Mouse (Mus musculus): ENCODE results near the gene Hmgcs2. TPM values are rescaled to one million over a fixed set of nuclear protein-coding genes. Genes with fewer than 3 reads are reported as not detected.
A peak's percentile ranks its signal among the peaks of the same experiment; 100 is the strongest.

The Hmgcs2 gene
- 100 to 1,000 TPM; 183 to 241 TPM for total RNA-seq (2021)

DNA sequence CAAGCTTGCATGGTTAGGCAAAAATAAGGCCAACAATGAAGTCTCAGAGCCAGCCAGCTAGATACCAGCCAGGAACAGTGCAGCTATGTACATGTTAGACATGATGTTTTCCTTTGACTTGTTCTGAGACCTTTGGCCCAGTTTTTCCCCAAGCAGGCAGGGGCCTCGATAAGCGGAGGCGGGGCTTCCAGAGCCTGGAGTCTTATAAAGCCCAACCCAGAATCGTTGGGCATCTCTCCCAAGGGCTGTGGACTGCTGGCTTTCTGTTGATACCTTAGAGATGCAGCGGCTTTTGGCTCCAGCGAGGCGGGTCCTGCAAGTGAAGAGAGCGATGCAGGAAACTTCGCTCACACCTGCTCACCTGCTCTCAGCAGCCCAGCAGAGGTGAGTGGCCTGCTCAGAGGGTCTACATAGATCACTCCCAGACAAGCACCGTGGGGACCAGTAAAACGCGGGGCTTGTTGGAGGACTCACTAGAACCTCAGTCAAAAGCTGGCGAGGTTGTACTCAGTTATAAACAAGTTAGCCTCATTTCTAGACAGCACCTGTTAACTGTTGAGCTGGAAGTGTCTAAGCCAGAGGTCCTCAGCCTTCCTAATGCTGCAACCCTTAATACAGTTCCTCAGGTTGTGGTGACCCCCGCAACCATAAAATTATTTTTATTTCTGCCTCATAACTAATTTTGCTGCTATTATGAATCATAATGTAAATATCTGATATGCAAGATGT lies at the start of gene Hmgcs2:
TSS of gene Hmgcs2 (plus strand) at position 232 of the 729 bp plus-strand sequence.
- intact Hi-C loops (cut with DNase I), result loop anchor here (5.0 kb wide), 1 partner anchor 38 kb away; no protein-coding TSS in a partner anchor
- peak; percentile 77 to 84 for DNase-seq

DNA sequence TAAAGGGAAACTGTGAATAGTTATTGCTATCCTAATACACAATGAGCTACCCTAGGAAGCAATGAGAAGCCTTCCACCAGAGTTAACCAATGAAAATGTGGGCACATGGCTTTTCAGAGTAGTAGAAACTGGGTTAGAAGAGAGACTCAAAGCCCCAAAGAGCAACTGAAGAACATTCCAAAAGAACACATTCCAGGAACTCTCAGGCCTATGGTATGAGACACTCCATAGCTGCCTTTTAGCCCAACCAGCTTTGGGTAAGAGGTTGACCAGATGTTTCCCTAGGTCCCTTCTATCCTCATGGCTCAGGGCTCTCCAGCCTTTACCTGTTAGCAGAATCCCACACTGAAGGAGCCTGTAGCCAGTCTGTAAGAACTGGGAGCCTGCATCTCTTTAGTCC lies 46.7 kb upstream of the Hmgcs2 start:
- intact Hi-C loops (cut with DNase I), result no loop called here

DNA sequence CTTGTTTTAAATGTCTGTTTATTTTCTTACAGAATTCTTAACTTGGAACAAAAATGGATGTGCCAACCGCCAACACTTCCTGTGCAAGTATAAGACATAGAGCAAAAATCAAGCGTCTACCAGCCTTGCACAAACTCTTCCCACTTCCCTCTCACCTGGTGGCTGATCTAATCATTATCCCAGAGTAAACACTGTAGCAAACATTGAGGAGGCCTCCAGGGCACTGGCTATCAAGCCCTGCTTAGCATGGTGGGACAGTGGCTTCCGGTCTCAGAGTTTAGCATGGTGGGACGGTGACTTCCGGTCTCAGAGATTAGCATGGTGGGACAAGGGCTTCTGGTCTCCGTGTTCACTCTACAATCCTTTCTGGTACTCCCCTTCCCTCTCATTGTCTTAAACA lies 44.0 kb upstream of the Hmgcs2 start:
- intact Hi-C loops (cut with DNase I), result no loop called here
- no peak for DNase-seq

More for the DNA sequence above, 46.7 kb upstream of the Hmgcs2 start:
- no peak for DNase-seq

DNA sequence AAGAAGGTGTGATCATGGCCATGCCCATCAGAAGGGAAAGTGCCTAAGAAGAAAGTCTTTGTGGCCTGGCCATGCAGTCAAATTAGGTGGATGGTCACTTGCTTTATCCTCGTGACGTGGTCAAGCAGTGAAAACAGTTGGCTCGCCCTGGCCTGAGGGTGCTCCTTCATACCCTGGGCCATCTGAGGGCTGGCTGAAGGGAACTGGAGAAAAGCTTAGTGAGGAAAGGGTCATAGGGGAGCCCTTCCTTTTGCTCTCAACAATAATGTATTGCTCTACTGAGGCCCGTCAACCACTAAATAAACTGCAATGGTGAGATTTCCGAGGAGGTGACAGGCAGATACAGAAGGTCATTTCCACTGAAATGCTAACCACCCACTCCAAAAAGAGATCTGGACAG lies 43.0 kb upstream of the Hmgcs2 start:
- intact Hi-C loops (cut with DNase I), result no loop called here
- no peak for DNase-seq

DNA sequence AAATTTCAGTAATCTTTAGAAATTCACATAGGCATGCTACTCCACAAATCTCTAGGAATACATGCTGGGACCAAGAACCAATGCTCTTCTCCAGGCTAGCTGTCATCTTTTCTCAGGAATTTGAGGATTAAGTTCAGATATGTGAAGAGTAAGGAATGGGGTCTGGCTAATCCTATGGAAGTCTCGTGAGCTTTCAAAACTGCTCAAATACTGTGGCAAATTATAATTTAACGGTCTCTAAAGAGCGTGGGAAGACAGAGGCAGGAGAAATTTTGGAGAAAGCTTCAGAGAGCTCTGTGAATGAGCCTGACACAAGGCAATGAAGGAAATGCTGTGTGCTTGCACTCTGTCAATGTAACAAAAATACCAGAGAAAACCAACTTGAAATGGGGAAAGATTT lies 42.1 kb upstream of the Hmgcs2 start:
- DNase-seq, result no peak
- intact Hi-C loops (cut with DNase I), result no loop called here

DNA sequence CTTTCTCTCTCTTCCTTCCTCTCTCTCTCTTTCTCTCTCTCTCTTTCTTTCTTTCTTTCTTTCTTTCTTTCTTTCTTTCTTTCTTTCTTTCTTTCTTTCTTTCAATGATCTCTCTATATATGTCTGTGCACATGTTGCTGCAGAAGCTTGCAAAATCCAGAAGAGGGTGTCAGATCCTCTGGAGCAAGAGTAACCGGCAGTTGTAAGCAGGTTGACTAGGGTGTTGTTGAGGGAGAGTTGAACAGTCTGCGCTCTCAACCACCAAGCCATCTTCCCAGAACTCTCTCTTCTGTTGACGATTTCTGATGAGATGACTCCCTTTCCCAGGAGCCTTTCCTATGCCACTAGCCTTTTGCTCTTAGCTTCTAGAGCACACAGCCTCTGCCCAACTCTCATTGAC lies 38.2 kb upstream of the Hmgcs2 start:
- DNase-seq, result no peak
- intact Hi-C loops (cut with DNase I), result loop anchor here (5.0 kb wide), 1 partner anchor 40 kb away; the partner anchor contains the start of gene Hmgcs2

DNA sequence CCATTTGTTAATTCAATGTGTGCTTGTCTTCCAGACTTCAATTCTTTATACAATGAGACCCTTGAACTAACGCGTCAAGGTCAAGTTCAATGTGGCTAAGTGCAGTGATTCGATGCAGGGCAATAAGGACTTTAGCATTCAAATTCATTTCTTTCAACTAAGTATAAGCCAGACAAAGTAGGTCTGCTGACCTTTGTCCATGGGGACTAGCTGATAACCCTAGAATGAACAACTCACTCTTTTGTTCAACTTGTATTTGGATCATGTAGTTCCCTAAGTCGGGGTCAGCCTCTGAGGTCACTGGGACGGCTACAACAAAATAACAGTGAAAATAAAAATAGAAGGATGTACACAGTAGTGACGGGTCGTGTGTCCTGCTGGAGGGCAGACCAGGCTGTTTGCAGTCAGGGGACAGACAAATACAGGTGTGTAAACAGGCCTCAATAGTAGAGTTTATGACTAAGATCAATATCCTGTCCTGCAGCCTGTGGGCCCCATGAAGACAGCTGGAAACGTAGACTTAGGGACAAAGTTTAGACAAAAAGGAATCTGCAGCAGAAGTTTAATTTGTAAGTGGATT lies 37.7 kb upstream of the Hmgcs2 start:
- intact Hi-C loops (cut with DNase I), result loop anchor here (5.0 kb wide), 1 partner anchor 40 kb away; the partner anchor contains the start of gene Hmgcs2
- no peak for DNase-seq

DNA sequence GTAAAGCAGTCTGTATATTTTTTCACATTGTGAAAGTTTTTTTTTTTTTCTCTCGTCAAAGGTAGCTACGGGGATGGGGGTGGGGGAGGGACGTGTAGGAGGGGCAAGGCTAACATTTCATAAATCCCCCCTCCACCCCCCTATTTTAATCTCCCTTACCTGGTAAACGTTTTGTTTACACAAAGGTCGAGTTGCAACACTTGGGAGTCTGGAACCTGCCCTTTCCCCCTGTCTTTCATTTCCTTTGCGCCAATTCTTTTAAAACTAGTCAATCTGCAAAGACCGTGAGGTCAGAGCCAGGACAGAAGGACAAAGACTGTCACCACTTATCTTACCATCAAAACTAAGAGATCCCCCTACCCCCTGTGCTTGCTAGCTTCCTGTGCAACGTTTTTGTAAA lies 34.3 kb upstream of the Hmgcs2 start:
- DNase-seq, result no peak
- intact Hi-C loops (cut with DNase I), result no loop called here

DNA sequence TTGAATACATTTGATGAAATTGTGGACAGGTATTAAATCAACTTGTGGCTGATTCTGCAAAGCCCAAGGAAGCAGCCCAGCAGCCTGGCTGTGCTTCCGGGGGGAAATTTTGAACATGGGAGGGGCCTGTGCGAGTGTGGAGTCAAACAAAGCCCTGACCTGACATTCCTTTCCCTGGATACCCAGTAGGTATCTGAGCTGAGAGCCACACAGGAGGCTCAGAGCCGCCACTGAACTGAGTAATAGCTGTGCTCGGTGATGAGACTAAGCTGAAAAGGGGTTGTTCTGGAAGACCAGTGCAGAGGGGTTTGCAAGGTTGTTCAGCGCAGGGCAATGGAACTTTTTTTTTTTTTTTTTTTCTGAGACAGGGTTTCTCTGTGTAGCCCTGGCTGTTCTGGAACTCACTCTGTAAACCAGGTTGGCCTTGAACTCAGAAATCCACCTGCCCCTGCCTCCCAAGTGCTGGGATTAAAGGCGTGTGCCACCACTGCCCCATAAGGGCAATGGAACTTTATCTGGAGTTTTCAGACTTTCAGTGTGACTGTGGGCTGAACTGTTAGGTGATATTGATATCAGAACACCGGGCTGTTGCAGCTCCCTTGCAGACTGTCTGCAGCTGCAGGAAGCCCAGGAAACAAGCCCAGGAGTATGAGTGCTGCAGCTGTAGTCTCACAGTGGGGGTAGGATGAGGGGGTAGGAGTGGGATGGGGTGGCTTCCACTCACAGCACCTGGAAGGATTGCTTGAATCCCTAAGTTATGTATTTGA lies 33.1 kb upstream of the Hmgcs2 start:
- DNase-seq, result no peak
- intact Hi-C loops (cut with DNase I), result no loop called here

DNA sequence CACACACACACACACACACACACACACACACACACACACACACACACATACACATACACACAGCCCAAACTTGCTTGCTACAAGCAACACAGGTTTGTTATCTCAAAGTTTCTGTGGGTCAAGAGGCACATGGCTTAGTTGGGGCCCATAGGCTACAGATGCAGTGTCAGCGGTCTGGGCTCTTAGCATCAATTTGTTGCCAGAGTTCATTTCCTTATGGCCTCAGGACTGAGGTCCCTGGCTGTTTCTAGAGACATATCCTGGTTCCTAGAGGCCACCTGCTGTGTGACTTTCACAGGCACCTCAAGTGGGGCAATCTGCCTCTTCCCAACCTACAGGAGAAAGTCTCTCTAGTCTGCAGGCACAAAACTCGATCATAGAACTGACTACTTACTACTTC lies 30.9 kb upstream of the Hmgcs2 start:
- DNase-seq, result no peak
- intact Hi-C loops (cut with DNase I), result no loop called here

DNA sequence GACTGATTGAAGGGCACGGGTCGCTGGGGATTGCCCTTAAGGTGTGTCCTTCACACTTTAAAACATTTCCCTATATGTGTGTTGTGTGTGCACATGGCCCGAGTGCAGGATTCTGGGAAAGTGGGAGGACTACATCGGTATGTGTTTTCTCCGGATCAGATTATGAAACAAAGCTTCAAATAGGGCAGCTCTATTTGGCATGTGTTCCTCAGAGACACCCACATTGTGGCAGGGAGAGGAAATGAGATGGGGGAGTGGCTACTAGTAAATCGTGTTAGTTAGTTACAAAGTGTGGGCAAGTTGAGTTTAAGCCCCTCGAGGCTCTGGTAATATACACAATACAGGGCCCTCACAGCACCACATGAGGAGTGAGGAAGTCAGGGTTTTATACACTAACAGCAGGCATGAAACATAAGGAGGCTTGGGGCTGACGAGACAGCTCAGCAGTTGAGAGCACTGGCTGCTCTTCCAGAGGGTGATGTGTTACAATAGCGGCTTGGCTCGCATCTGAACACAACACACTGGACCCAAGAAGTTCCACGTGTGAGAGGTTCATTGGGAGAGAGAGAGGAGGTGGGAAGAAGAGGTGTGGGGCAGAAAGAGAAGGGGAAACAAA lies 30.3 kb upstream of the Hmgcs2 start:
- intact Hi-C loops (cut with DNase I), result no loop called here
- no peak for DNase-seq

DNA sequence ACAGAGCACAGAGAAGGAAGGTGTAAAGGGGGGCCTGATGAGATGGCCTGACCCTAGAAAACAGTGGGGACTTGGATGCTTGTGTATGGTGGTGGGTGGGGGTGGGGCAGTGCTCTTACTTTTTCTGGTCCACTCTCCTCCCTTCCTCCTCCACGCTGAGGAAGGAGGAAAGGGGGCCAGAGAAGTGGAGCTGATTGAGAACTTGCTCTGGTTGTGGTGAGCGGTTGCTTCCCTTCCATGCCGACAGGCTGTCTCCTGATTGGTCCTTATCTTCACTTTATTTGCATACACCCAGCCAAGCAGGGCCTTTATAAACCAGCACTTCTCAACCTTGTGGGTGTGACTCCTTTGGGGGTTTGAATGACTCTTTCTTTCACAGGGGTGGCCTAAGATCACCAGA lies 26.2 kb upstream of the Hmgcs2 start:
- intact Hi-C loops (cut with DNase I), result no loop called here
- no peak for DNase-seq

DNA sequence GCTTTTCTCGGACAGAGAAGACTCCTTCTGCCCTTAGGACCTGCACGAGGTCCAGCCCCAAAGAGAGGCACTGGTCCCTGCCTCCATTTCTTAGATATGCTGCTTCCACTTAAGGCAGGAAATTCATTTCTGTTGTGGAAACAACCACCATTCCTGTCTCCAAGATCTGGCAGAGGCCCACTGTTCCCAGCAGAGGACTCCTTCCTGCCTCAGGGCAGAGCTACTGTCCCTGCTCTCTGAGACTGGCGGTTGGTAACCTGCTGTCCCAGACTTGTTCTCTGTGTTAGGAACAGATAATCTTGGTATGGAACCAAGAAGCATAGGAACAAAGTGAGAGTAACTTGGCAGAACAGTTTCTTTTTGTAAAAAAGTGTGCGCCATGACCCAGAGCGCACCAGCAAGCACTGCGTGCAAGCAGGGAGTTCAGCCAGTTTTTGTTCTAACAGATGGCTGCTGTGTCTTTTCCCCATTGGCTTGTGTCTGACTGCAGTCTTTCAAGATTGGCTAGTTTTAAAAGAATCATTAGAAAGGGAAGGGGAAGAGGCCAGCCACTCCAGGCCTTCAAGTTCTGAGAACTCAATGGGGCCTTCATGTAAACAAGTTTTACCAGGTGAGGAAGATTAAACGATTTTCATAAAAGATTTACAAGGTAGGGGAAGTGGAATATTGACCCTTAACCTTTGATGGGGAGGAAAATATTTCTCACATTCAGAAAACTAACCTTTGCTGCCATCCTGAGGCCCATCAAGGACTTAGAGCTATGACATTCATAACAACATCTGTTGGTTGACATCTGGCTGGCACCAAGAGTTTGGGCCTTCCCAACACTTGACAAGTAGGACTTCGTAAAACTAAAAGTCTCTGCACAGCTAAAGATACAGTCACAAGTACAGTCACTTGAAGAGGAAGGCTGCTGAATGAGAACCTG lies 25.3 kb upstream of the Hmgcs2 start:
- intact Hi-C loops (cut with DNase I), result no loop called here
- peak in 1 of 2 experiments; percentile 20 for DNase-seq

DNA sequence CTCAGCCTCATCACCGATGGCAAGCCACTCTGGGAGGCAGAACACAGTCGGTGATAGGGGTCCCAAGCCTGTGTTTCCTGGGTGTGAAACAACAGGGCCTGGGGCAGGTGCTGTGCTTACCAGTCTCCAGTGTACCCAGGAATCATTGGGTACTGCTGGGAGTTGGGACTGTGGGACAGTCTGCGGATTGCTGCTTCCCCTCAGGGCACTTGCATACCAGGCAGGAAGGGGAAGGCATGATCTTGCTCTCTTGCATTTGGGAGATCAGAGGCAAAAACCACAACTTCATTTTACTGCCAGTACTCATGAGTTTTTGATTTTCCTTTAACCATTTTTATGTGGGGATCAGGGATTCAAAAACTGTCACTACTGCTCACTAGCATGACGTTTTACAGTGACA lies 21.5 kb upstream of the Hmgcs2 start:
- no peak for DNase-seq
- intact Hi-C loops (cut with DNase I), result no loop called here

DNA sequence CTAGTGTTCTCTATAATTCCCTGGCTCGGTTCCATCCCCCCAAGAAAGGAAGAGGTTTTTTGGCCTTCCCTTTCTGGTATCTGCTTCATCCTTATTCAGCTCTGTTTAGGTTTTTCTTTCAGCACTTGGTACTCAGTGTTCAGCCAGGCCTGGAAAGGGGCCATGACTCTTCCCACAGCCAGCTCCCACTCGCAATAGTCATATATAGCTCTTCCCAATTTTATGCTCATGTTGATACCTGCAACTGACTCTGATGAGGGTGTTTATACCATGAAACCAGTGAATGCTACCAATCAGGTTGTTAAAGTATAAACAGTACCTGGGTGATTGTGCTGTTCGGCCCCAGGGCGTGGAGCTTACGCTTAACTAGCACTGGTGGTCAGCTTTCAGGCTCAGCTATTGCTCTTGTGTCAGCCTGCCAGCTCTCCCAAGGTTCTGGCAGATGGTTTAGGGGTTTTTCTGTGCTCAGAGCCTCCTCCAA lies 20.9 kb upstream of the Hmgcs2 start:
- intact Hi-C loops (cut with DNase I), result no loop called here
- peak; percentile 21 to 28 for DNase-seq

DNA sequence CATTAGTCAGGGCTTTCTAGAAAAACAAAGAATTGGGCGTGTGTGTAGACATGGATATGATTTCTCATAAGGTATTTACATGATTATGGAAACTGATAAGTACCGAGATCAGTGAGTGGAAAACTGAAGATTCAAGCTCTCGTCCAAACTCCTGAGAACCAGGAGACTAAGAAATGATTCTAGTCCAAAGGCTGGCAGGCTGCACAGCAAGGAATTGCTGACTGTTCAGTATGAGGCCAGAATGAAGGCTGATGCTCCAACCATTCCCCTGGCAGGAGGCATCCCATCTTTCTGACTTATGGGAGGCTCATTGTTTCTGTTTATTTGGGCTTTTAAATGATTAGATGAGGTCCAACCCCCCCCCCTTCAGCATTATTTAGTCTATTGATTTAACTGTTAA lies 19.7 kb upstream of the Hmgcs2 start:
- no peak for DNase-seq
- intact Hi-C loops (cut with DNase I), result no loop called here

DNA sequence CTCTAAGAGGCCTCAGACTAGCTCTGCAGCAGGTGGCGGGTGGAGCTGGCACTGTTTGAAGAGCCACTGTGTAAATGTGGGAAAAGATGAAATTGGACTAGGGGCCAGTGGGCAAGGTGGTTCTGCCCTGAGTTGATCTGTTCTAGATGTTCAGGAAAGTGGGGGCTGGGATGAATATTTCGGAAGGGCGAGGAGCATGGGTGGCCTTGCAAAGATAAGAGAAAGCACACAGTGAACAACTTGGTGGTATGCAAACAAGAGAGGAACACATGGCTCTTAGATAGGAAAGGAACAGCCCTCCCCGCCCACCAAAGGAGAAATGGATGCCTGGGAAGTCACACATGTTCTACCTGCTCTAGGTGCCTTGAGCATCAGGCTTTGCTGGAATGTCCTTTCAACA lies 18.8 kb upstream of the Hmgcs2 start:
- no peak for DNase-seq
- intact Hi-C loops (cut with DNase I), result no loop called here

DNA sequence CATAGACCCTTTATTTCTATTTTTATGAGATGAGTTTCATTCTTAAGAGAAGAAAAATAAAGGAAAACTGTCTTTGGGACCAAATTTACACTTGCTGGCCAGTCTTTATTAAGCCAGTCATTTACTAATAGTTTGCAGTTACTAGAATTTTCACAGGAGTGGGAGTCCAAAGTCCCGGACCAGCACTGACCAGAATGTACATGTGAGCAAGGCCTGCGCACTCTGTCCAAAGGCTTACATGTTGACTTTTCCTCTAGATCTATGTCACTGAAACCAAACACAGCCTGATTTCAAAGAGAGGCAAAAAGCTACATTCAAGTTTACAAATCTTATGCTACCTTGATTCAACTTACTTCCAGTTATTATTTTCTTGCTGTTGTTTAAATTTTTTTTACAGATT lies 18.1 kb upstream of the Hmgcs2 start:
- DNase-seq, result no peak
- intact Hi-C loops (cut with DNase I), result no loop called here

DNA sequence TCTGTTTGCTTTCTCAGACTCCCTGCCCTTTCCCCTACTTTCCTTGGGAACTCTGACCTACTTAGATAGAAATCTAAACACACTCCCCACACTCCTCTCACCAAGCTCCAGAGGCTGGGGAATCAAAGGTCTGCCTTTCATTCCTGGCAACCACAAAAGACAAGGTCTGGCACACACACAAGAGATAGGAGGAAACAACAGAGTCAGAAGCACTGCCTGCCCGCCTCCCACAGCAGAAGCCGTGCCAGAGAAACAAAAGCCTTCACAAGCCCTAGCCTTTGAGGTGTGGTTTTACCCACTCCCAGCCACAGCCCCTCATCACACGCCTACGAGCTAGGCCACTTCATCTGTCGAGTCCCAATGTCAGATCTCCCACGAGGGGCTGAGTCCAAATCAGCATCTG lies 13.0 kb upstream of the Hmgcs2 start:
- intact Hi-C loops (cut with DNase I), result no loop called here
- peak; percentile 62 to 68 for DNase-seq

All from heart, postnatal 10 days (tissue).